Mouse (Mus musculus): ENCODE data around the gene Btbd1.

DNA sequence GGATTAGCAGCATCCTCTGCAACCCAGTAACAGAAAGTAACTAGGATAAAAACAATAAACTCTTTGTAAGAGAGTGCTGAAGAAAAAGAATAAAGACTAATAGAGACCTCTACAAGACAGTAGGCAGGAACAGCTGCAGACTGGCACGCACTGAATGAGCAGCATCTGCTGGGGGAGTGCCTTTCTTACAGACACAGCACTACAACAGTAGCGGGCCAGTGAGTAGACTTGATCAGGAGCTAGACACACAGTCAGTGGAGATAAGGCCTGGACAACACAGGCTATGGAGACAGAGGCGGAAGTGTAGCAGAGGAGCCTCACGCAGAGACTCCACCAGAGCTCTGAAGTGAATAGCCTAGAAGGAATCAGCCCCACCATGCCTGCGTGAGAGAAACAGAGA lies 23.2 kb downstream of the Btbd1 start:
- TF ChIP-seq TAL1 (IDR thresholded peaks at IDR 0.05; ENCODE audit: low read length) (no peak), GATA1 (IDR thresholded peaks at IDR 0.05; ENCODE audit: low read length) (no peak)
